Mouse (Mus musculus) embryonic fibroblast, embryonic 13.5 days (primary cell): ENCODE results near the gene Hint2.

ENCODE experiments used
- CTCF ChIP-seq: IDR thresholded peaks from 2 replicates; pipeline ENCODE4 v1.5.1; 2011; ENCODE audit warnings: mild to moderate bottlenecking, control low read depth, low read length, moderate library complexity, borderline replicate concordance; ENCODE audit not compliant: insufficient read depth
- POLR2A ChIP-seq: IDR thresholded peaks from 2 replicates; pipeline ENCODE4 v1.6.1; 2011; ENCODE audit warnings: low read depth, mild to moderate bottlenecking, control low read depth, low read length, moderate library complexity

- TF ChIP-seq POLR2A (no peak), CTCF (no peak)
Observed at GRCm38 (mm10) chr4:43633296-43633695, 23.0 kb downstream of the Hint2 start.
